Mouse (Mus musculus) testis, adult 2 months (tissue): Measurements from ENCODE around the gene Adam33.

Experiments
- CTCF ChIP-seq: fragments of 200-500 bp; IDR thresholded peaks from 2 replicates; pipeline ENCODE4 v1.5.1; 2012; ENCODE audit warnings: low read depth, mild to moderate bottlenecking, inconsistent platforms, low read length, moderate library complexity; ENCODE audit not compliant: control insufficient read depth, insufficient read depth, insufficient replicate concordance
- POLR2A ChIP-seq: fragments of 200-500 bp; IDR thresholded peaks from 2 replicates; pipeline ENCODE4 v1.6.1; 2012; ENCODE audit warnings: low read depth, mild to moderate bottlenecking, inconsistent platforms, low read length, moderate library complexity; ENCODE audit not compliant: control insufficient read depth

- TF ChIP-seq POLR2A (no peak), CTCF (no peak)
Measured at GRCm38 (mm10) chr2:131096101-131096795, 32.6 kb upstream of the Adam33 start.
